Mouse (Mus musculus): Measurements from ENCODE around the gene Cblc. TPM values are rescaled to one million over a fixed set of nuclear protein-coding genes. Genes with fewer than 3 reads are reported as not detected.

The Cblc gene
- total RNA-seq, 2 experiments from 2014 or later: not detected

GRCm38 (mm10) chr7:19751070-19751383 lies 45.6 kb downstream of the Cblc start:
- DNase-seq (ENCODE audit: low spot score): no peak

- DNase-seq (ENCODE audit: low spot score): peak; percentile 92
These were observed 46.2 kb downstream of the Cblc start, which contains the start of gene Nectin2 for GRCm38 (mm10) chr7:19750217-19751069. Gene Nectin2 (minus strand): TSS chr7:19750483.

GRCm38 (mm10) chr7:19749389-19750216 lies 47.0 kb downstream of the Cblc start:
- peak; percentile 96 for DNase-seq (ENCODE audit: low spot score)

GRCm38 (mm10) chr7:19748219-19749195 lies 48.1 kb downstream of the Cblc start:
- DNase-seq (ENCODE audit: low spot score): no peak

- DNase-seq (ENCODE audit: low spot score): no peak
These were observed 49.0 kb downstream of the Cblc start for GRCm38 (mm10) chr7:19747420-19748218.

- no peak for DNase-seq (ENCODE audit: low spot score)
These were observed 50.0 kb downstream of the Cblc start for GRCm38 (mm10) chr7:19746426-19747201.

GRCm38 (mm10) chr7:19745971-19746370 lies 50.6 kb downstream of the Cblc start:
- DNase-seq (ENCODE audit: low spot score): no peak

- no peak for DNase-seq (ENCODE audit: low spot score)
These were observed 51.8 kb downstream of the Cblc start for GRCm38 (mm10) chr7:19744590-19745385.

- DNase-seq (ENCODE audit: low spot score): no peak
These were observed 52.8 kb downstream of the Cblc start for GRCm38 (mm10) chr7:19743791-19744190.

GRCm38 (mm10) chr7:19742468-19742867 lies 54.1 kb downstream of the Cblc start:
- DNase-seq (ENCODE audit: low spot score): no peak

GRCm38 (mm10) chr7:19741329-19742031 lies 55.1 kb downstream of the Cblc start:
- no peak for DNase-seq (ENCODE audit: low spot score)

GRCm38 (mm10) chr7:19740269-19740668 lies 56.3 kb downstream of the Cblc start:
- DNase-seq (ENCODE audit: low spot score): no peak

- DNase-seq (ENCODE audit: low spot score): no peak
These were observed 57.8 kb downstream of the Cblc start for GRCm38 (mm10) chr7:19738771-19739170.

- DNase-seq (ENCODE audit: low spot score): no peak
These were observed 60.1 kb downstream of the Cblc start for GRCm38 (mm10) chr7:19736389-19737057.

- no peak for DNase-seq (ENCODE audit: low spot score)
These were observed 62.4 kb downstream of the Cblc start for GRCm38 (mm10) chr7:19734178-19734666.
